Mouse (Mus musculus) heart, postnatal 0 days (tissue): Measurements from ENCODE around the gene Dpm3.

ENCODE experiments used
- CTCF ChIP-seq: IDR thresholded peaks from 2 replicates; pipeline ENCODE4 v1.5.1; 2016; ENCODE audit warnings: antibody characterized with exemption, control low read depth, low read depth
- EP300 ChIP-seq: IDR thresholded peaks from 2 replicates; pipeline ENCODE4 v1.6.1; 2016; ENCODE audit warnings: antibody characterized with exemption, low read depth

- TF ChIP-seq CTCF (no peak), EP300 (no peak)
Measured at GRCm38 (mm10) chr3:89231345-89231744, 27.8 kb upstream of the Dpm3 start.
